Mouse (Mus musculus): ENCODE measurements around the gene Hapln4.

DNA sequence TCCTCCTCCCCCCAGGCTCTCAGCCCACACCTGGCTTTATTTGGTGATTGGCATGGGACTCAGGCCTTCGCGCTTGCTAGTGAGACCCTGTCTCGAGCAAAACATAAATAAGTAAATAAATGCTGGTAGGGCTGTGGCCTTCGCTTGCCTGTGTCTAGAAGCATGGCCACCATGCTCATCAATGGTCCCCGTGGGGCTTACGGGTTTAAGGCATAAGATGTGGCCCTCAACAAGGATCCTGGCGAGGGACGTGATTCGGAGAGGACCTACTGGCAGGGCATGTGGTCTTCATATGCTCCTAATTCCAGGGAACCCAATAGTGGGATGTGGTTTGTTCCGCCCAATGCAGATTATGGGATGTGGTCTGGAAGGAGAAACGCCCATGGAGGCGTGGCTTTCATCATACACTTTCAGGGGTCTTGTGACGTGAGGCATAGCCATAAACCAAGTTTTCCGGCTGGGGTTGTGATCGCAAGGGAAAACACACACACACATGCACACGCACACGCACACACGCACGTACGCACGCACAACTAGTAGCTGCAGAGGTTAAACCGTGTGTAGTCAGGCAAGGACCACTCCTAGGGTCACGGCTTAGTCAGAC lies 28.0 kb downstream of the Hapln4 start:
- TF ChIP-seq POLR2A (IDR thresholded peaks at IDR 0.05; ENCODE audit: low read depth, low read length) (no peak), CTCF (IDR thresholded peaks at IDR 0.05; ENCODE audit: extremely low read depth, insufficient read length, insufficient replicate concordance, low read depth, low read length) (no peak)

Measured in small intestine, adult 2 months (tissue).